Mouse (Mus musculus) CH12.LX (cell line): ENCODE data around the gene Pdk2.

Source experiments
- BHLHE40 ChIP-seq: IDR thresholded peaks from 2 replicates; pipeline ENCODE4 v1.6.1; 2011; ENCODE audit warnings: mild to moderate bottlenecking, low read depth, low read length, improper control_type of control experiment
- CTCF ChIP-seq, 2 experiments: IDR thresholded peaks in 1 of 2; conservative IDR thresholded peaks in 1 of 2; 2 replicates each; pipeline ENCODE4 v1.5.1; 2011 to 2012; ENCODE audit warnings: low read depth in 2 of 2, low read length in 2 of 2, improper control_type of control experiment in 1 of 2, inconsistent platforms in 1 of 2, mild to moderate bottlenecking in 1 of 2, moderate library complexity in 1 of 2
- EP300 ChIP-seq: IDR thresholded peaks from 2 replicates; pipeline ENCODE4 v1.6.1; 2011; ENCODE audit warnings: low read length, improper control_type of control experiment
- ETS1 ChIP-seq: conservative IDR thresholded peaks from 2 replicates; pipeline ENCODE4 v1.6.1; 2012; ENCODE audit warnings: low read depth, mild to moderate bottlenecking, inconsistent platforms, low read length, improper control_type of control experiment, moderate library complexity
- HCFC1 ChIP-seq: IDR thresholded peaks from 2 replicates; pipeline ENCODE4 v1.6.1; 2012; ENCODE audit warnings: low read depth, mild to moderate bottlenecking, inconsistent platforms, low read length, improper control_type of control experiment
- KAT2A ChIP-seq: IDR thresholded peaks from 2 replicates; pipeline ENCODE4 v1.6.1; 2012; ENCODE audit warnings: low read length, improper control_type of control experiment, inconsistent platforms; ENCODE audit not compliant: insufficient replicate concordance
- NELFE ChIP-seq: IDR thresholded peaks from 2 replicates; pipeline ENCODE4 v1.6.1; 2011; ENCODE audit warnings: low read depth, low read length, improper control_type of control experiment
- POLR2A ChIP-seq: IDR thresholded peaks from 2 replicates; pipeline ENCODE4 v1.6.1; 2011; ENCODE audit warnings: low read depth, mild to moderate bottlenecking, improper control_type of control experiment, low read length
- TBP ChIP-seq: conservative IDR thresholded peaks from 2 replicates; pipeline ENCODE4 v1.6.1; 2011; ENCODE audit warnings: low read depth, low read length, improper control_type of control experiment
- ZKSCAN1 ChIP-seq: IDR thresholded peaks from 2 replicates; pipeline ENCODE4 v1.6.1; 2012; ENCODE audit warnings: low read depth, inconsistent platforms, low read length, improper control_type of control experiment, borderline replicate concordance
- ZMIZ1 ChIP-seq: IDR thresholded peaks from 2 replicates; pipeline ENCODE4 v1.6.1; 2012; ENCODE audit warnings: low read depth, mild to moderate bottlenecking, inconsistent platforms, low read length, improper control_type of control experiment
- ZNF384 ChIP-seq: IDR thresholded peaks from 2 replicates; pipeline ENCODE4 v1.6.1; 2012; ENCODE audit warnings: low read depth, low read length, improper control_type of control experiment, inconsistent platforms

DNA sequence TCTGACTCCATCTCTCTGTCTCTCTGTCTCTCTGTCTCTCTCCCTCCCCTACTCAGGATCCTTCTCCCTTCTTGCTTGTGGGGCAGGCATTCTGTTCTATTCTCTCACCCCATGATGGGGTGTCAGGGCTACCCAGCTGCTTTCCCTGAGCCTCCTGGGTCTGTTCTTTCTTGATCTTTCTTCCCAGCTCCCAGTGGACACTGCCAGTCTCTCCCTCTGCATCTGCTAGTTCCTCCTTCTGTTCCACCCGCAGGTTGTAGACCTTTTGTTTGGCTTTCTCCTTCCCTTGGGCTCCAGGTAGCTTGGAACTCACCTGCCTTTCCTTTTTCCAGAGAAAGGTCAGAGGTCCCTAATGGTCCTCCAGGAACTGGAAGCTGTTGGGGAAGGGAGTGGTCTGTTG lies 29.7 kb downstream of the Pdk2 start:
- TF ChIP-seq BHLHE40: no peak
- no peak for TF ChIP-seq EP300
- no peak for TF ChIP-seq ZNF384
- TF ChIP-seq ZKSCAN1: no peak
- no peak for TF ChIP-seq CTCF (conservative IDR thresholded peaks at IDR 0.05 in 1 of 2, IDR thresholded peaks at IDR 0.05 in 1 of 2; ENCODE audit: low read depth in 2 of 2, low read length in 2 of 2)
- TF ChIP-seq HCFC1: no peak
- TF ChIP-seq POLR2A: no peak
- no peak for TF ChIP-seq TBP
- TF ChIP-seq NELFE: no peak
- no peak for TF ChIP-seq ZMIZ1
- TF ChIP-seq ETS1: no peak
- no peak for TF ChIP-seq KAT2A
